Mouse (Mus musculus) embryo, embryonic 11 days (tissue): Measurements from ENCODE around the gene Vmn2r48.
"Not testable (repeated sequence)": the region's sequence is repeated elsewhere in the genome, so short reads cannot be mapped to it uniquely, and the experiment has no call there.

ENCODE experiments used
- DNase-seq: peaks from one replicate; pipeline ENCODE4 v3.0.0-alpha.2; 2015

The Vmn2r48 gene

DNA sequence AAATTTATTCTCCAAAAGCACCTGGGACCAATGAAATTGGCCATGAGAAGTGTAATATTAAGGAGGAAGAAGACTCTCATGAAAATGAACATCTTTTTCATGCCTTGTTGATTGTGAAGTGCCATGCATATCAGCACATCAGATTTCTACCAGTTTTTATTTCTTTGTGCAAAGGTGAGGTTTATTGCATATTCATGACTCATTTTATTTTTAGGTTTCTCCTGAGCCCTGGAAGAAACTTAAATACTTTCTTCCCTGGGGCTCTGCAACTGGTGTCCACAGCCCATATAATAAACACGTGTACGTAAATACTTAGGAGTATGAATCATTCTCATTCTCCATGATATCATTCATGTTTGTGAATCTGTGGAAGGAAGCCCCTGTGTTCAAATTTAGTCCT lies at the start of gene Vmn2r48:
Gene Vmn2r48 (minus strand): TSS at position 101 of the 400 bp plus-strand sequence.
- not testable (repeated sequence) for DNase-seq

- DNase-seq: not testable (repeated sequence)
These were observed 38.8 kb upstream of the Vmn2r48 start, which contains the start of gene Vmn2r49 for GRCm38 (mm10) chr7:9992157-9992556. Gene Vmn2r49 (minus strand): TSS chr7:9992257.
